Mouse (Mus musculus) common myeloid progenitor, adult 5-6 weeks (primary cell): ENCODE measurements around the gene Coro1b. TPM values are rescaled to one million over a fixed set of nuclear protein-coding genes. Genes with fewer than 3 reads are reported as not detected.

Source experiments
- total RNA-seq: library from RNA; stranded (forward); fragments of 200-1000, 187-1606 nt; gene quantifications from 2 replicates; pipeline ENCODE4 v1.2.3, GENCODE M21; 2017

Gene Coro1b
- total RNA-seq, 1 experiment from 2014 or later = 90.1 TPM

Other genes starting within 250 kb of the Coro1b start
- 37.0 and 49.2 TPM in 2 replicates for gene Tcirg1, start 241.5 kb upstream of the Coro1b start, total RNA-seq
- gene Ndufs8, start 235.8 kb upstream of the Coro1b start, total RNA-seq = 79.4 and 83.5 TPM in 2 replicates
- 1.6 and 3.2 TPM in 2 replicates for gene Aldh3b1, start 218.8 kb upstream of the Coro1b start, total RNA-seq
- 83.0 and 99.7 TPM in 2 replicates for gene Unc93b1, start 213.4 kb upstream of the Coro1b start, total RNA-seq
- gene Aldh3b3, start 190.0 kb upstream of the Coro1b start, total RNA-seq = 0.41 TPM in 1 of 2 replicates, not detected in the other
- 0.59 TPM in 1 of 2 replicates, not detected in the other for gene Aldh3b2, start 176.3 kb upstream of the Coro1b start, total RNA-seq
- 2.1 and 5.4 TPM in 2 replicates for gene Acy3, start 162.0 kb upstream of the Coro1b start, total RNA-seq
- gene Tbx10, start 155.9 kb upstream of the Coro1b start, total RNA-seq = not detected in 2 replicates
- gene Nudt8, start 148.0 kb upstream of the Coro1b start, total RNA-seq = 7.9 and 22.1 TPM in 2 replicates
- gene Gm49405, start 148.0 kb upstream of the Coro1b start, total RNA-seq = 0.10 and 1.4 TPM in 2 replicates
- gene Doc2g, start 145.3 kb upstream of the Coro1b start, total RNA-seq = 0.41 and 3.6 TPM in 2 replicates
- gene Ndufv1, start 135.8 kb upstream of the Coro1b start, total RNA-seq = 199 and 200 TPM in 2 replicates
- gene Gstp1, start 110.6 kb upstream of the Coro1b start, total RNA-seq = 82.5 and 95.6 TPM in 2 replicates
- gene Gstp2, start 102.6 kb upstream of the Coro1b start, total RNA-seq = 0.69 and 8.6 TPM in 2 replicates
- 8.7 and 10.7 TPM in 2 replicates for gene Gstp3, start 89.0 kb upstream of the Coro1b start, total RNA-seq
- gene Cabp2, start 67.0 kb upstream of the Coro1b start, total RNA-seq = not detected in 2 replicates
- gene Cdk2ap2, start 51.4 kb upstream of the Coro1b start, total RNA-seq = 20.3 and 22.3 TPM in 2 replicates
- gene Pitpnm1, start 48.6 kb upstream of the Coro1b start, total RNA-seq = 8.6 and 9.0 TPM in 2 replicates
- gene Aip, start 22.8 kb upstream of the Coro1b start, total RNA-seq = 20.6 and 55.9 TPM in 2 replicates
- not detected in 2 replicates for gene Gpr152, start 8.8 kb upstream of the Coro1b start, total RNA-seq
- not detected in 2 replicates for gene Cabp4, start 4.6 kb upstream of the Coro1b start, total RNA-seq
- 140 and 184 TPM in 2 replicates for gene Ptprcap, start 5.0 kb downstream of the Coro1b start, total RNA-seq
- gene Rps6kb2, start 14.7 kb downstream of the Coro1b start, total RNA-seq = 15.9 and 16.4 TPM in 2 replicates
- gene Carns1, start 26.9 kb downstream of the Coro1b start, total RNA-seq = 3.4 and 3.5 TPM in 2 replicates
- 25.8 and 34.7 TPM in 2 replicates for gene Tbc1d10c, start 42.7 kb downstream of the Coro1b start, total RNA-seq
- gene Ppp1ca, start 43.4 kb downstream of the Coro1b start, total RNA-seq = 450 and 486 TPM in 2 replicates
- 10.7 and 20.5 TPM in 2 replicates for gene Rad9a, start 53.0 kb downstream of the Coro1b start, total RNA-seq
- 2.0 and 5.0 TPM in 2 replicates for gene Clcf1, start 65.6 kb downstream of the Coro1b start, total RNA-seq
- gene AC109138.7, start 65.7 kb downstream of the Coro1b start, total RNA-seq = not detected in 2 replicates
- 64.3 and 74.0 TPM in 2 replicates for gene Pold4, start 83.3 kb downstream of the Coro1b start, total RNA-seq
- gene Ssh3, start 120.6 kb downstream of the Coro1b start, total RNA-seq = 13.6 and 22.7 TPM in 2 replicates
- gene Ankrd13d, start 134.5 kb downstream of the Coro1b start, total RNA-seq = 0.58 and 3.7 TPM in 2 replicates
- gene Grk2, start 157.6 kb downstream of the Coro1b start, total RNA-seq = 186 and 204 TPM in 2 replicates
- 73.3 and 90.3 TPM in 2 replicates for gene Kdm2a, start 249.7 kb downstream of the Coro1b start, total RNA-seq